Mouse (Mus musculus): ENCODE measurements at regions not wholly inside any gene's neighbourhood (a gene's known extent, or its start where the extent isn't known, plus 50 kb on each side); places are given as distances from the start of the nearest gene placed in this dataset.
A peak's percentile ranks its signal among the peaks of the same experiment; 100 is the strongest.
"Not testable (repeated sequence)": the region's sequence is repeated elsewhere in the genome, so short reads cannot be mapped to it uniquely, and the experiment has no call there.

- no peak for DNase-seq (ENCODE audit: low spot score)
These were observed 178.4 kb downstream of the Csl start for GRCm38 (mm10) chr10:99581074-99581473.

GRCm38 (mm10) chr10:99584855-99585254 is 174.6 kb downstream of the Csl start:
- no peak for DNase-seq (ENCODE audit: low spot score)

- no peak for DNase-seq (ENCODE audit: low spot score)
These were observed 167.2 kb downstream of the Csl start for GRCm38 (mm10) chr10:99592220-99592619.

GRCm38 (mm10) chr10:99595659-99596058 is 163.8 kb downstream of the Csl start:
- no peak for DNase-seq (ENCODE audit: low spot score)

GRCm38 (mm10) chr10:99599142-99600120 is 160.0 kb downstream of the Csl start:
- DNase-seq (ENCODE audit: low spot score), result not testable (repeated sequence)

- no peak for DNase-seq (ENCODE audit: low spot score)
These were observed 157.1 kb downstream of the Csl start for GRCm38 (mm10) chr10:99602331-99602730.

GRCm38 (mm10) chr10:99604172-99604571 is 155.3 kb downstream of the Csl start:
- no peak for DNase-seq (ENCODE audit: low spot score)

- no peak for DNase-seq (ENCODE audit: low spot score)
These were observed 151.0 kb downstream of the Csl start for GRCm38 (mm10) chr10:99608477-99608876.

GRCm38 (mm10) chr10:99609420-99609819 is 150.0 kb downstream of the Csl start:
- no peak for DNase-seq (ENCODE audit: low spot score)

GRCm38 (mm10) chr10:99610890-99611289 is 148.6 kb downstream of the Csl start:
- DNase-seq (ENCODE audit: low spot score), result no peak

- DNase-seq (ENCODE audit: low spot score), result no peak
These were observed 144.8 kb downstream of the Csl start for GRCm38 (mm10) chr10:99614392-99615249.

- DNase-seq (ENCODE audit: low spot score), result no peak
These were observed 144.1 kb downstream of the Csl start for GRCm38 (mm10) chr10:99615371-99615770.

- DNase-seq (ENCODE audit: low spot score), result peak; percentile 73
These were observed 143.7 kb downstream of the Csl start for GRCm38 (mm10) chr10:99615779-99616178.

GRCm38 (mm10) chr10:99617623-99618022 is 141.8 kb downstream of the Csl start:
- DNase-seq (ENCODE audit: low spot score), result no peak

GRCm38 (mm10) chr10:99619421-99620151 is 139.9 kb downstream of the Csl start:
- peak; percentile 68 for DNase-seq (ENCODE audit: low spot score)

- DNase-seq (ENCODE audit: low spot score), result no peak
These were observed 139.0 kb downstream of the Csl start for GRCm38 (mm10) chr10:99620489-99620888.

- DNase-seq (ENCODE audit: low spot score), result no peak
These were observed 132.1 kb downstream of the Csl start for GRCm38 (mm10) chr10:99627355-99627754.

- no peak for DNase-seq (ENCODE audit: low spot score)
These were observed 127.0 kb downstream of the Csl start for GRCm38 (mm10) chr10:99632250-99632985.

- no peak for DNase-seq (ENCODE audit: low spot score)
These were observed 123.7 kb downstream of the Csl start for GRCm38 (mm10) chr10:99635796-99636195.

GRCm38 (mm10) chr10:99639022-99639421 is 120.4 kb downstream of the Csl start:
- no peak for DNase-seq (ENCODE audit: low spot score)

GRCm38 (mm10) chr10:99639469-99639868 is 120.0 kb downstream of the Csl start:
- no peak for DNase-seq (ENCODE audit: low spot score)
